Mouse (Mus musculus) heart, embryonic 15.5 days (tissue): ENCODE results near the gene Ssna1. TPM values are rescaled to one million over a fixed set of nuclear protein-coding genes. Genes with fewer than 3 reads are reported as not detected.
A peak's percentile ranks its signal among the peaks of the same experiment; 100 is the strongest.
"Not testable (repeated sequence)": the region's sequence is repeated elsewhere in the genome, so short reads cannot be mapped to it uniquely, and the experiment has no call there.

ENCODE experiments used
- ATAC-seq: fragments of 200-750 bp; cut with Nextera tagmentation; replicated peaks from 2 replicates; pipeline ENCODE4 v1.8.0; 2017; ENCODE audit warnings: low read depth, moderate TSS enrichment; ENCODE audit not compliant: insufficient number of reproducible peaks, insufficient read depth, low FRiP score
- H3K27ac ChIP-seq: fragments of 300-500 bp; sonication (generic); 2 replicates; pipeline ENCODE4 v1.5.1; 2015; ENCODE audit warnings: mild to moderate bottlenecking, inconsistent platforms
- H3K27me3 ChIP-seq: fragments of 300-500 bp; sonication (generic); 2 replicates; pipeline ENCODE4 v1.6.1; 2015; ENCODE audit warnings: inconsistent platforms
- H3K36me3 ChIP-seq: fragments of 300-500 bp; sonication (generic); 2 replicates; pipeline ENCODE4 v1.6.1; 2015; ENCODE audit warnings: mild to moderate bottlenecking, inconsistent platforms
- H3K4me1 ChIP-seq: fragments of 300-500 bp; sonication (generic); replicated peaks from 2 replicates; pipeline ENCODE4 v1.6.1; 2015; ENCODE audit warnings: inconsistent platforms
- H3K4me2 ChIP-seq: fragments of 300-500 bp; sonication (generic); 2 replicates; pipeline ENCODE4 v1.6.1; 2015; ENCODE audit warnings: inconsistent platforms, mild to moderate bottlenecking, moderate library complexity
- H3K4me3 ChIP-seq: fragments of 300-500 bp; sonication (generic); 2 replicates; pipeline ENCODE4 v1.5.1; 2015; ENCODE audit warnings: mild to moderate bottlenecking, inconsistent platforms
- H3K9ac ChIP-seq: fragments of 300-500 bp; sonication (generic); 2 replicates; pipeline ENCODE4 v1.6.1; 2015; ENCODE audit warnings: mild to moderate bottlenecking, inconsistent platforms
- H3K9me3 ChIP-seq: fragments of 300-500 bp; sonication (generic); replicated peaks from 2 replicates; pipeline ENCODE4 v1.6.1; 2016; ENCODE audit warnings: inconsistent platforms
- WGBS: fragments of 180-500 bp; shearing (Covaris S2); methylation state at CpG from one replicate; pipeline ENCODE4 v1.1.7; 2015; ENCODE audit warnings: mixed read lengths; 5-methylcytosine and 5-hydroxymethylcytosine counted together
- polyA plus RNA-seq: library from polyadenylated mRNA; unstranded; fragments of >200 nt; fragmentation: Nextera tagmentation; extraction: Ambion mirVana; gene quantifications from 2 replicates; pipeline ENCODE4 v1.2.1, GENCODE M21; 2015

The Ssna1 gene
- polyA plus RNA-seq, 1 experiment from 2014 or later: 137 TPM

- peak overlapping the region; percentile 81 for H3K9ac ChIP-seq
- peaks cover 16% of the 10 kb centered on the region for H3K4me1 ChIP-seq
- H3K27ac ChIP-seq, H3K27me3 ChIP-seq, ATAC-seq, H3K9me3 ChIP-seq: not testable (repeated sequence)
- peak overlapping the region; percentile 91 for H3K4me2 ChIP-seq
- peaks cover 10% of the 10 kb centered on the region for H3K36me3 ChIP-seq
- WGBS: 56% methylated on average over 12 of the region's 12 CpGs
- peak overlapping the region; percentile 81 for H3K4me3 ChIP-seq
These were observed 15.7 kb downstream of the Ssna1 start for GRCm38 (mm10) chr2:25256443-25257109.

GRCm38 (mm10) chr2:25255284-25255779 is 16.9 kb downstream of the Ssna1 start, which contains the start of gene Tmem203:
TSS of gene Tmem203 (plus strand) at chr2:25255439.
- Histone ChIP-seq H3K27ac (peak within 1 kb of the TSS; percentile 80), H3K36me3 (peaks cover 19% of the 10 kb centered on the region), H3K4me1 (peaks cover 16% of the 10 kb centered on the region), H3K27me3 (no peaks in the 10 kb centered on the region), H3K9ac (peak within 1 kb of the TSS; percentile 81), H3K4me2 (peak within 1 kb of the TSS; percentile 91), H3K4me3 (peak within 1 kb of the TSS; percentile 81), H3K9me3 (no peaks in the 10 kb centered on the region)
- peak; percentile 83 for ATAC-seq
- under 1% methylated on average over 39 of the region's 39 CpGs for WGBS

- no peaks in the 10 kb centered on the region for H3K27me3 ChIP-seq
- no peaks in the 10 kb centered on the region for H3K9me3 ChIP-seq
- no peak overlapping the region for H3K27ac ChIP-seq
- ATAC-seq: no peak
- peaks cover 16% of the 10 kb centered on the region for H3K4me1 ChIP-seq
- H3K4me3 ChIP-seq: no peak overlapping the region
- 83% methylated on average over 1 of the region's 1 CpGs for WGBS
- H3K4me2 ChIP-seq: no peak overlapping the region
- H3K36me3 ChIP-seq: peaks cover 42% of the 10 kb centered on the region
- no peak overlapping the region for H3K9ac ChIP-seq
These were observed 19.9 kb downstream of the Ssna1 start for GRCm38 (mm10) chr2:25252331-25252730.

- 87% methylated on average over 10 of the region's 10 CpGs for WGBS
- no peak within 1 kb of the TSS for H3K4me2 ChIP-seq
- no peak within 1 kb of the TSS for H3K27ac ChIP-seq
- H3K4me3 ChIP-seq: no peak within 1 kb of the TSS
- peaks cover 24% of the 10 kb centered on the region for H3K27me3 ChIP-seq
- no peak for ATAC-seq
- peaks cover 14% of the 10 kb centered on the region for H3K4me1 ChIP-seq
- H3K9ac ChIP-seq: no peak within 1 kb of the TSS
- peaks cover 30% of the 10 kb centered on the region for H3K36me3 ChIP-seq
- H3K9me3 ChIP-seq: no peaks in the 10 kb centered on the region
These were observed 25.8 kb downstream of the Ssna1 start, which contains the start of gene AL732309.1 for GRCm38 (mm10) chr2:25246183-25247072. TSS of gene AL732309.1 (minus strand) at chr2:25246863.

GRCm38 (mm10) chr2:25244144-25244543 is 28.1 kb downstream of the Ssna1 start:
- Histone ChIP-seq H3K4me1 (peaks cover 26% of the 10 kb centered on the region), H3K27me3 (peaks cover 36% of the 10 kb centered on the region), H3K27ac (no peak overlapping the region), H3K36me3 (peaks cover 11% of the 10 kb centered on the region; the same call in 1 of the 2 replicates), H3K9me3 (no peaks in the 10 kb centered on the region), H3K4me2 (no peak overlapping the region), H3K4me3 (no peak overlapping the region), H3K9ac (no peak overlapping the region)
- no peak for ATAC-seq
- WGBS: 87% methylated on average over 4 of the region's 4 CpGs

GRCm38 (mm10) chr2:25243342-25243741 is 28.9 kb downstream of the Ssna1 start:
- Histone ChIP-seq H3K27ac (no peak overlapping the region), H3K36me3 (peaks cover 7% of the 10 kb centered on the region; the same call in 1 of the 2 replicates), H3K9me3 (no peaks in the 10 kb centered on the region), H3K4me3 (no peak overlapping the region), H3K4me2 (no peak overlapping the region), H3K9ac (no peak overlapping the region), H3K4me1 (peaks cover 26% of the 10 kb centered on the region), H3K27me3 (peaks cover 38% of the 10 kb centered on the region)
- WGBS: 69% methylated on average over 8 of the region's 8 CpGs
- ATAC-seq: no peak

- peak within 1 kb of the TSS; percentile 57 for H3K9ac ChIP-seq
- WGBS: under 1% methylated on average over 51 of the region's 59 CpGs
- no peak within 1 kb of the TSS for H3K27ac ChIP-seq
- ATAC-seq: no peak
- H3K4me2 ChIP-seq: peak within 1 kb of the TSS; percentile 94
- peaks cover 42% of the 10 kb centered on the region for H3K27me3 ChIP-seq
- no peaks in the 10 kb centered on the region for H3K9me3 ChIP-seq
- no peaks in the 10 kb centered on the region for H3K36me3 ChIP-seq
- peaks cover 26% of the 10 kb centered on the region for H3K4me1 ChIP-seq
- peak within 1 kb of the TSS; percentile 57 for H3K4me3 ChIP-seq
These were observed 30.1 kb downstream of the Ssna1 start, which contains the start of the genes Rnf208 and Cysrt1 for GRCm38 (mm10) chr2:25242101-25242506. TSS of gene Rnf208 (plus strand) at chr2:25242255. TSS of gene Cysrt1 (minus strand) at chr2:25242452.

- Histone ChIP-seq H3K4me1 (peaks cover 26% of the 10 kb centered on the region), H3K9ac (no peak overlapping the region), H3K27ac (no peak overlapping the region), H3K9me3 (no peaks in the 10 kb centered on the region), H3K36me3 (no peaks in the 10 kb centered on the region), H3K27me3 (peaks cover 44% of the 10 kb centered on the region), H3K4me2 (peak overlapping the region; percentile 94), H3K4me3 (peak overlapping the region; percentile 57)
- no peak for ATAC-seq
- 20% methylated on average over 6 of the region's 6 CpGs for whole genome bisulfite sequencing
These were observed 30.8 kb downstream of the Ssna1 start for GRCm38 (mm10) chr2:25241438-25241775.

- H3K4me1 ChIP-seq: peaks cover 26% of the 10 kb centered on the region
- H3K9me3 ChIP-seq: no peaks in the 10 kb centered on the region
- H3K9ac ChIP-seq: peak overlapping the region; percentile 3
- H3K27me3 ChIP-seq: peaks cover 49% of the 10 kb centered on the region
- peak; percentile 82 for ATAC-seq
- no peak overlapping the region for H3K27ac ChIP-seq
- 1% methylated on average over 29 of the region's 29 CpGs for WGBS
- H3K4me3 ChIP-seq: peak overlapping the region; percentile 57
- peak overlapping the region; percentile 94 for H3K4me2 ChIP-seq
- H3K36me3 ChIP-seq: no peaks in the 10 kb centered on the region
These were observed 31.4 kb downstream of the Ssna1 start for GRCm38 (mm10) chr2:25240723-25241437.

- Histone ChIP-seq H3K4me1 (peaks cover 26% of the 10 kb centered on the region), H3K9me3 (no peaks in the 10 kb centered on the region), H3K36me3 (no peaks in the 10 kb centered on the region), H3K4me2 (peak overlapping the region; percentile 94), H3K27ac (no peak overlapping the region), H3K27me3 (peaks cover 54% of the 10 kb centered on the region), H3K9ac (peak overlapping the region; percentile 3; the same call in 1 of the 2 replicates), H3K4me3 (peak overlapping the region; percentile 57)
- WGBS: 53% methylated on average over 8 of the region's 8 CpGs
- no peak; the same call in 1 of the 2 replicates for ATAC-seq
These were observed 31.9 kb downstream of the Ssna1 start for GRCm38 (mm10) chr2:25240310-25240709.
